Mouse (Mus musculus): ENCODE results near the gene AL732309.1. TPM values are rescaled to one million over a fixed set of nuclear protein-coding genes. Genes with fewer than 3 reads are reported as not detected.

The AL732309.1 gene
- polyA plus RNA-seq (2014; fragmentation: Nextera tagmentation; extraction: Ambion mirVana): 5.1 and 6.6 TPM in 2 replicates

DNA sequence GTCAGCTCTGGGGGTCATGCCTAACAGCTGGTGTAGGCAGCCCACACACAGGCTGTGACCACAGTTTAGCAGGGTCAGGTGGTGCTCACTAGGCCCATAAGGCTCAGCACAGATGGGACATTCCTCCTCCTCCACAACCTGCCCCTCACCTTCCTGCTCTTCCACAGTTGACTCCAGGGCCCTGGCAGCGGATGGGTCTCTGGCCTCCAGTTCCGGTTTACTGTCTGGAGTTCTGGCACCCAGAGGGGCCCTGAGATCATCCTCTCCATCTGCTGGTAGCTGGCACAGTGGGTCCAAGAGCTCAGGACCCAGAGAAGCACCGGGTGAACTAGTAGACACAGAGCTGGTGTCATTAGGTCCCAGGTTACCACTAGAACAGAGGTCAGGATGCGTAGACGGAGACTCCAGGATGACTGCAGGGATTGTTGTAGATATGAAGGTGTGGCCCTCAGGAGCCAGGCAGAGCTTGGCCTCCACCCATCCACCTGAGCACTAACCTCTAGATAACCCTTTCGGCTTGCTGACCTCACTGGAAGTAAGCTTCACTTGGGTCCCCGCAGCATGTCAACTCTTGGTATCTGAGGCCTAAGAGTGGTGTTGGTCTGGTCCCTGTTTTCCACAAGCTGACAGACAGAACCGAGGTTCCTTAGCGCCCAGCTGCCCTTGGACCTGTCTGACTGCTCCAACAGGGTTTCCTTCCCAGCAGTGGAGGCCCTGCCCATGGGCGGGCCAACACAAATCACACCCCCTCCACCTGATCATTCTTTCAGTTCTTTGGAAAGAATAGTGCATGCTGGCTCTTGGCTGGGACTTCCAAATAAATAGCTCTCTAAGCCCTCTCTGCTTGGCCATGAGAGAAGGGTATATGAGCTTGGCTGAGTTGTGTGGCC, at the start of gene AL732309.1:
AL732309.1 (minus strand) TSS at position 681 of the 890 bp plus-strand sequence.
- no peak within 1 kb of the TSS for H3K9ac ChIP-seq (ENCODE audit: low read length)
- no peaks in the 10 kb centered on the region for H3K9me3 ChIP-seq (ENCODE audit: control insufficient read depth, low read length)
- DNase-seq (ENCODE audit: low spot score): no peak
- peaks cover 8% of the 10 kb centered on the region for H3K36me3 ChIP-seq (ENCODE audit: control insufficient read depth, insufficient read depth, low read length)
- peaks cover 14% of the 10 kb centered on the region for H3K27me3 ChIP-seq (ENCODE audit: control insufficient read depth, insufficient read depth, low read length)
- H3K4me1 ChIP-seq (ENCODE audit: control insufficient read depth, insufficient read depth, low read length): peaks cover 12% of the 10 kb centered on the region
- no peak within 1 kb of the TSS for H3K4me3 ChIP-seq (ENCODE audit: low read depth, low read length)
- WGBS: 93% methylated on average over 10 of the region's 10 CpGs
- no peak within 1 kb of the TSS for H3K4me2 ChIP-seq (ENCODE audit: low read depth)
- ATAC-seq (ENCODE audit: insufficient read depth, low FRiP score, low TSS enrichment): no peak
- no peak within 1 kb of the TSS for H3K27ac ChIP-seq (ENCODE audit: low read depth, low read length)

DNA sequence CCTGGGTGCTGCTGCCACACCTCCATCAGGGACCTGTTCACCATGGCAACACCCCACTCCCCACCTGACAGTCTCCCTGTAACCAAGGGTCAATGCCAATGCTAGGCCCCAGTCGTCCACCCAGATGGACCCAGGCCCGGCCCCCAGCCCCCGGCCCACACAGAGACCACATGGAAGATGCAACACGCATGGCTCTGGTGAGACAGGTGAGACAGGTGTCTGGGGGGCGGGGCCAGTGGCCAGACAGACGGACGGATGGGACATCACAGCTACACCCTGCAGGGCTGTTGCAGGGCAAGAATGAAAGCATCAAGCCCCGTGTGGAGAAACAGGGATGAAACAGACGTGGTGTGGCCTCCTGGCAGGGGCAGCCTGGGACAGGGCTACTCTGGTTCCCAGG, 47.0 kb upstream of the AL732309.1 start:
- H3K27ac ChIP-seq (ENCODE audit: low read depth, low read length): no peak overlapping the region
- H3K4me1 ChIP-seq (ENCODE audit: control insufficient read depth, insufficient read depth, low read length): no peaks in the 10 kb centered on the region
- peaks cover 53% of the 10 kb centered on the region for H3K27me3 ChIP-seq (ENCODE audit: control insufficient read depth, insufficient read depth, low read length)
- H3K36me3 ChIP-seq (ENCODE audit: control insufficient read depth, insufficient read depth, low read length): no peaks in the 10 kb centered on the region
- no peak overlapping the region for H3K9ac ChIP-seq (ENCODE audit: low read length)
- WGBS: 67% methylated on average over 9 of the region's 9 CpGs
- H3K9me3 ChIP-seq (ENCODE audit: control insufficient read depth, low read length): no peaks in the 10 kb centered on the region
- no peak overlapping the region for H3K4me3 ChIP-seq (ENCODE audit: low read depth, low read length)
- DNase-seq (ENCODE audit: low spot score) (no peak), ATAC-seq (ENCODE audit: insufficient read depth, low FRiP score, low TSS enrichment) (no peak)
- no peak overlapping the region for H3K4me2 ChIP-seq (ENCODE audit: low read depth)

DNA sequence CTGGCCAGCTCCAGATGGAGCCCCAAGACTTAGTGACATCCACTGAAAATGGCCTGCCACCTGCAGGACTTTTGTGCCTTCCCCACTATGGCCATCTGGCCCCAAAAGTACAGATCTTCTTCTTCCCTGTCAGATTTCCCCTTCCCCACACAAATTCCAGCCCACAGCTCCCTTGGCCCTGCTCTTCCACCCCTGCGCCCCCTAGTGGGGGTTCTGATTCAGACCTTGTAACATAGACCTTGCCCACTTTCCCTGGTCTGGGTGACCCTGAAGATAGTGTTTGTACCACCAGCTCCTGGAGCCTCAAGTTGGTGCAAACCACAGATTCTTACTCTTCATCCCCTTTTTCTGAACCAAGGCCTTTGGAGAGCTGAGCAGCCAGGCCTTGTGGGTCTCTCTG, 46.2 kb upstream of the AL732309.1 start:
- Histone ChIP-seq H3K4me3 (ENCODE audit: low read depth, low read length) (no peak overlapping the region), H3K4me1 (ENCODE audit: control insufficient read depth, insufficient read depth, low read length) (no peaks in the 10 kb centered on the region), H3K27ac (ENCODE audit: low read depth, low read length) (no peak overlapping the region), H3K9ac (ENCODE audit: low read length) (no peak overlapping the region), H3K4me2 (ENCODE audit: low read depth) (no peak overlapping the region), H3K27me3 (ENCODE audit: control insufficient read depth, insufficient read depth, low read length) (peaks cover 62% of the 10 kb centered on the region), H3K36me3 (ENCODE audit: control insufficient read depth, insufficient read depth, low read length) (no peaks in the 10 kb centered on the region), H3K9me3 (ENCODE audit: control insufficient read depth, low read length) (no peaks in the 10 kb centered on the region)
- 0% methylated on average over 1 of the region's 1 CpGs for WGBS
- peak; percentile 80 for DNase-seq (ENCODE audit: low spot score)
- ATAC-seq (ENCODE audit: insufficient read depth, low FRiP score, low TSS enrichment): no peak

DNA sequence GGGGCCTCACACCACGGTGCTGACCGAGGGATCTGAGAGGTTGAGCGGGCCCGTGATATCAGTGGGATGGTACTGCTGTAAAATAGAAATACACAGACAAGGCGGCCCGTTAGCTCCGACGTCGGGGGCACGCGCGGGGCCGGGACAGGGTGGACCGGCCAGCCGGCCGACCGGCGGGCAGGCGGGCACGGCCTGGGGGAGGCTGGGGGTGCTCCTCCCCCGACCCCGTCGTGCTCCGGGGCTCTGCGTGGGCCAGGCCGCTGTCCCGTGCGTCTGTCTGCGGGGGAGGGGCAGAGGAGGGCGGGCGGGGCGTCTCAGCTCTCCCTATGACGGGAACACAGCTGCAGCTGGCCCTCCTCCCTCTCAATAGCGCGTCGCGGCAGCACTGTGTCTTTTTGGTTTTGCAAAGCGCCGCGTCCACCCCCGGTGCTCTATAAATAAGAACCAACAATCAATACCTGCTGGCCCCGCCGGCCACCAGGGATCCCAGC, 45.4 kb upstream of the AL732309.1 start:
- H3K27ac ChIP-seq (ENCODE audit: low read depth, low read length): no peak overlapping the region
- peaks cover 65% of the 10 kb centered on the region for H3K27me3 ChIP-seq (ENCODE audit: control insufficient read depth, insufficient read depth, low read length)
- DNase-seq (ENCODE audit: low spot score) (peak; percentile 15), ATAC-seq (ENCODE audit: insufficient read depth, low FRiP score, low TSS enrichment) (no peak)
- H3K9me3 ChIP-seq (ENCODE audit: control insufficient read depth, low read length): no peaks in the 10 kb centered on the region
- peak overlapping the region; percentile 17 for H3K4me2 ChIP-seq (ENCODE audit: low read depth)
- H3K9ac ChIP-seq (ENCODE audit: low read length): no peak overlapping the region; the same call in 1 of the 2 replicates
- H3K4me3 ChIP-seq (ENCODE audit: low read depth, low read length): peak overlapping the region; percentile 22
- 5% methylated on average over 38 of the region's 43 CpGs for WGBS
- H3K4me1 ChIP-seq (ENCODE audit: control insufficient read depth, insufficient read depth, low read length): no peaks in the 10 kb centered on the region
- H3K36me3 ChIP-seq (ENCODE audit: control insufficient read depth, insufficient read depth, low read length): no peaks in the 10 kb centered on the region

DNA sequence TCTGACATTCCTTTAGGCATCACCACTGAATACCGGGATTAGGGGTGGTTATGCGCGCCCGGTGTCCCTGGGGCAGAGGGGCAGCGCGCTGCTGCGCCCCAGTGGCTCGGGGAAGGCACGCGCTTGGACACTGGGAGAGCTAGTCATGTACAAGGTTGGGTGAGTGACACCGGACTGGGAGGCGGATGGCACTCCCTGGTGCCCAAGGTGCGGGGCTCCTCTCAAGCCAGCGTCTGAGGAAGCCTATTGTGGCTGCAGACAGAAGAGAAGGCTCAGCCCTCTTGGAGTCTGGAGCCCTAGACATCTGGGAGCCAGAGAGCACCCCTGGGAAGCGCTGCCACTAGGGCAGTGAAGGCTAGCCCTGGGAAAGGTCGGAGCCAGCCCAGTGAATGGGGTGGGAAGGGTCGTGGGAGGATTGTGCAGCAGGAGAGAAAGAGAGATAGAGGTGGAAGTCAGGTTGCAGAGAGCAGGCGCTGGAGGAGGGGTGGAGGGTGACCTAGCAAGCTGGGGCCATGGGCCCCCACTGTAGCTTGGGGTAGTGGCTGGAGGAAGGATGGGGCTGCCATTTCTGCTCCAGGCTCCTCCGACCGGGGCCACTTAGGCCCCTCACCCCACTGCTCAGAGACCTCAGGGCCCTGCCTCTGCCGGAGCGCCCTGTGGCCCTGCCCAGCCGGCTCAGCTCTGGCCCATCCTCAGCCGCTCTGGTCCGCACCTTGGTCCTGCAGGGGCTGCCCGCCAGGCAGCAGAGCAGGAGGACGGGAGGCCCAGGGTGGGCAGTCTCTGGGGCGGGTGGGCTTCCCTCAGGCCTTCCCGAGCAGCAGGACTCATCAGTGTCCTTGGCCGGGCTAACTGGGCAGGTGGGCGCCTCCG, 44.8 kb upstream of the AL732309.1 start:
- Histone ChIP-seq H3K36me3 (ENCODE audit: control insufficient read depth, insufficient read depth, low read length) (no peaks in the 10 kb centered on the region), H3K9me3 (ENCODE audit: control insufficient read depth, low read length) (no peaks in the 10 kb centered on the region), H3K27ac (ENCODE audit: low read depth, low read length) (no peak overlapping the region), H3K27me3 (ENCODE audit: control insufficient read depth, insufficient read depth, low read length) (peaks cover 65% of the 10 kb centered on the region), H3K4me3 (ENCODE audit: low read depth, low read length) (peak overlapping the region; percentile 22; the same call in 1 of the 2 replicates), H3K4me1 (ENCODE audit: control insufficient read depth, insufficient read depth, low read length) (no peaks in the 10 kb centered on the region), H3K9ac (ENCODE audit: low read length) (no peak overlapping the region), H3K4me2 (ENCODE audit: low read depth) (no peak overlapping the region)
- ATAC-seq (ENCODE audit: insufficient read depth, low FRiP score, low TSS enrichment) (no peak), DNase-seq (ENCODE audit: low spot score) (no peak)
- WGBS: 6% methylated on average over 31 of the region's 32 CpGs

DNA sequence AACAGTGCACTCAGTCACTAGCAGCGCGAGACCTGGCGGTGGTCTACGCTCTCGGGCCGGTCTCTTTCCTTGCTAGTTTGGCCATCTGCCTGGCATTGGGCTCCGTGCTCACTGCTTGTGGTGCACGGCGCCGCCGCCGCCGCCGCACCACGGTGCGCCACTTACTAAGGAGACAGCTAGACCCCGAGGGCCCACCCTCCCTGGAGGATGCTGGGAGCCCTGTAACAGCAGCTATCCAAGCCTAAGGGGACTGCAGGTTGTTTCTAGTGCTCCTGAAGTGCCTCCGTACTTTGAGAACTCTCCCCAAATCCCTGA, 44.1 kb upstream of the AL732309.1 start:
- H3K9ac ChIP-seq (ENCODE audit: low read length): no peak overlapping the region
- ATAC-seq (ENCODE audit: insufficient read depth, low FRiP score, low TSS enrichment) (no peak), DNase-seq (ENCODE audit: low spot score) (no peak)
- H3K4me1 ChIP-seq (ENCODE audit: control insufficient read depth, insufficient read depth, low read length): no peaks in the 10 kb centered on the region
- peaks cover 63% of the 10 kb centered on the region for H3K27me3 ChIP-seq (ENCODE audit: control insufficient read depth, insufficient read depth, low read length)
- H3K9me3 ChIP-seq (ENCODE audit: control insufficient read depth, low read length): no peaks in the 10 kb centered on the region
- H3K4me3 ChIP-seq (ENCODE audit: low read depth, low read length): no peak overlapping the region
- no peak overlapping the region for H3K27ac ChIP-seq (ENCODE audit: low read depth, low read length)
- WGBS: 0% methylated on average over 18 of the region's 18 CpGs
- H3K36me3 ChIP-seq (ENCODE audit: control insufficient read depth, insufficient read depth, low read length): 0 out of 2 replicates have a peak, but pooled peaks cover 1% of the 10 kb centered on the region
- no peak overlapping the region for H3K4me2 ChIP-seq (ENCODE audit: low read depth)

DNA sequence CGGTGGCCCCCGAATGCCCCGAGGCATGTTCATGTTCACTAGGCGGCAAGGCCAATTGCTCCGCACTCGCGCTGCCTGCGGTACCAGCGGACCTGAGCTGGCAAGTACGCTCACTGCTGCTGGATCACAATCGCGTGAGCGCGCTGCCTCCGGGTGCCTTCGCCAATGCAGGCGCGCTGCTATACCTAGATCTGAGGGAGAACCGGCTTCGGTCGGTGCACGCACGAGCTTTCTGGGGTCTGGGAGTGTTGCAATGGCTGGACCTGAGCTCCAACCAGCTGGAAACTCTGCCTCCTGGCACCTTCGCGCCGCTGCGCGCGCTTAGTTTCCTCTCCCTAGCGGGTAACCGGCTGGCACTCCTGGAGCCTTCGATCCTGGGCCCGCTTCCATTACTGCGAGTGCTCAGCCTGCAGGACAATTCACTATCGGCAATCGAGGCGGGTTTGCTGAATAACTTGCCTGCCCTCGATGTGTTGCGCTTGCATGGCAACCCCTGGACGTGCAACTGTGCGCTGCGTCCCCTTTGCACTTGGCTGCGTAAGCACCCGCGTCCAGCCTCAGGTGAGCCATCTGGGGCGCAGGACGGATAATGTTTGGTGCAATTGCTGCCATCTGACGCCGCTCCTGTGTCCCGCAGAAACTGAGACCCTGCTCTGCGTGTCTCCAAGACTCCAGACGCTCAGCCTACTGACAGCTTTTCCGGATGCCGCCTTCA, 43.6 kb upstream of the AL732309.1 start:
- Histone ChIP-seq H3K36me3 (ENCODE audit: control insufficient read depth, insufficient read depth, low read length) (peaks cover 6% of the 10 kb centered on the region), H3K9me3 (ENCODE audit: control insufficient read depth, low read length) (no peaks in the 10 kb centered on the region), H3K4me1 (ENCODE audit: control insufficient read depth, insufficient read depth, low read length) (no peaks in the 10 kb centered on the region), H3K27ac (ENCODE audit: low read depth, low read length) (no peak overlapping the region), H3K4me3 (ENCODE audit: low read depth, low read length) (no peak overlapping the region; the same call in 1 of the 2 replicates), H3K27me3 (ENCODE audit: control insufficient read depth, insufficient read depth, low read length) (peaks cover 59% of the 10 kb centered on the region), H3K4me2 (ENCODE audit: low read depth) (no peak overlapping the region), H3K9ac (ENCODE audit: low read length) (no peak overlapping the region)
- 2% methylated on average over 54 of the region's 54 CpGs for WGBS
- no peak for DNase-seq (ENCODE audit: low spot score)
- no peak for ATAC-seq (ENCODE audit: insufficient read depth, low FRiP score, low TSS enrichment)

DNA sequence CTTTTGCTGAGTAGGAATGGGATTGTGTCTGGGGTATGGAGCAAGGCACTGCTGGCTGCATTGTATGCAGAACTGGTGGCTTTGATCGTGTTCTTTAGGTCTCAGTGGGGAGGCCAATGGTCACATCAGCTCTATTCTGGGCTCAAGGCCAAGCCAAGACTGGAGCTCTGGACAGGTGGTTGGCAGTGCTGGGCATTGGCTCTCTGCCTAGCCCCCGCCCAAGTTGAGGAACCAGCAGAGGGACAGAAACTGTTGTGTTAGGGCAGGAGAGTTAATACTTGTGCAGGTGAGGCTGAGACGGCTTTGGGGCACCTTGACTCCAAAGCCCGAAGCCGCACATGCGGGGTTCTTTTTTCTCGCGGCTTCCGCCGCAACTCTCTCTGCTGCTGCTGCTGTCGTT, 43.0 kb upstream of the AL732309.1 start, which contains the start of gene Lrrc26:
Lrrc26 (plus strand) TSS at position 265 of the 400 bp plus-strand sequence.
- H3K9ac ChIP-seq (ENCODE audit: low read length): no peak within 1 kb of the TSS
- peaks cover 11% of the 10 kb centered on the region for H3K36me3 ChIP-seq (ENCODE audit: control insufficient read depth, insufficient read depth, low read length)
- no peak within 1 kb of the TSS for H3K27ac ChIP-seq (ENCODE audit: low read depth, low read length)
- no peak within 1 kb of the TSS for H3K4me2 ChIP-seq (ENCODE audit: low read depth)
- 9% methylated on average over 11 of the region's 11 CpGs for WGBS
- H3K9me3 ChIP-seq (ENCODE audit: control insufficient read depth, low read length): no peaks in the 10 kb centered on the region
- DNase-seq (ENCODE audit: low spot score) (no peak), ATAC-seq (ENCODE audit: insufficient read depth, low FRiP score, low TSS enrichment) (no peak)
- no peak within 1 kb of the TSS; the same call in 1 of the 2 replicates for H3K4me3 ChIP-seq (ENCODE audit: low read depth, low read length)
- H3K27me3 ChIP-seq (ENCODE audit: control insufficient read depth, insufficient read depth, low read length): peaks cover 59% of the 10 kb centered on the region
- no peaks in the 10 kb centered on the region for H3K4me1 ChIP-seq (ENCODE audit: control insufficient read depth, insufficient read depth, low read length)
